Mouse (Mus musculus): Measurements from ENCODE around the gene Abhd17b. TPM values are rescaled to one million over a fixed set of nuclear protein-coding genes. Genes with fewer than 3 reads are reported as not detected.
"Not testable (repeated sequence)": the region's sequence is repeated elsewhere in the genome, so short reads cannot be mapped to it uniquely, and the experiment has no call there.

Gene Abhd17b
- 10 to 100 TPM; 40.3 to 40.9 TPM for total RNA-seq (2021)
- long read RNA-seq, experiment 1, transcript Abhd17b-201 (4 exons, 2,259 nt): major isoform, 37 of 42 reads
- long read RNA-seq, experiment 1, partial matches to known transcripts: 1 of 42 reads
- long read RNA-seq, experiment 1, other reads (novel, unspliced or antisense): 4 of 42 reads
- long read RNA-seq, experiment 2, transcript Abhd17b-201 (4 exons, 2,259 nt): major isoform, 32 of 37 reads
- long read RNA-seq, experiment 2, partial matches to known transcripts: 0 of 37 reads
- long read RNA-seq, experiment 2, other reads (novel, unspliced or antisense): 5 of 37 reads

DNA sequence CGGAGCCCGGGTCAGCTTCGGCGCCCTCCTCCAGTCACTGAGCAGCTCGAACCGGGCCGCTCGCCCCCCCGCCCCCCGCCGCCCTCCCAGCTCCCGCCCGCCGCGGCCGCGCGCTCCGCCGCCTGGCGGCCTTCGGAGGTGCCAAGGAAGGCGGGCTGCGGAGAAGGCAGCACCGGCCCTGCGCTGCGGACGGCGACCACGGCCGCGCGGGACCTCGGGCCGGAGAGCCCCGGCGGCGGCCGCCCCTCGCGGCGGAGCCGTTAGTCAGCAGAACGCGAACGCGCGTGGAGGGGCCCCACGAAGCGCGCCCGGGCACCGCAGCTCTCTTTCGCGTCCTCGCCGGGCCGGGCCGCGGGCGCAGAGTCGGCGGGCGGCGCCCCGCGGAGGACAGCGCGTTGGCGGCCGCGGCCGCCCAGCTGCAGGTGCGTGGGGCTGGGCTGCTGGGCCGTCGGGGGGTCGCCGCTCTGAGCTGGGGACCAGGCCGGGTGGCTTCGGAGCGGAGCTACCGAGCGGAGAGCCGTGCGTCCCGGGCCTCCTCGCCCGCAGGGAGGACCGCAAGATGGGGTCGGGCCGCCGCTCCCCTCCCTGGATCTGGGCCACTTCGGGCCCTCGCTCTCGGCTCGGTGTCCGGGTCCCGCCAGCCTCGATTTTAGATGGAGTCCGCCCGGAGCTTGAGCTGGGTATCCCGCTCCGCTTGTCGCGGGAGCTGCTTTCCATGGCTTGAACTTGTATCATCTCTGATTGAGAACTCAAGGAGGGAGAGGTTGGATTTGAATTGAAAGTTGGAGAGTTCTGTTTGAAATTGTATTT, at the start of gene Abhd17b:
Gene Abhd17b, plus strand, starts transcription at position 14 of the 810 bp plus-strand sequence.
- intact Hi-C loops (cut with DNase I): loop anchor here (2.0 to 10.0 kb wide), 3 partner anchors 83 to 379 kb away; partner anchors contain the start of gene Zfand5
- peak; percentile 37 to 47 for DNase-seq (ENCODE audit: extremely low spot score in 1 of 2, low spot score in 2 of 2)
- peak; percentile 37 for TF ChIP-seq CTCF (IDR thresholded peaks at IDR 0.05)
- Histone ChIP-seq H3K4me3 (peak within 1 kb of the TSS; percentile 94), H3K27ac (peak within 1 kb of the TSS; percentile 86)

DNA sequence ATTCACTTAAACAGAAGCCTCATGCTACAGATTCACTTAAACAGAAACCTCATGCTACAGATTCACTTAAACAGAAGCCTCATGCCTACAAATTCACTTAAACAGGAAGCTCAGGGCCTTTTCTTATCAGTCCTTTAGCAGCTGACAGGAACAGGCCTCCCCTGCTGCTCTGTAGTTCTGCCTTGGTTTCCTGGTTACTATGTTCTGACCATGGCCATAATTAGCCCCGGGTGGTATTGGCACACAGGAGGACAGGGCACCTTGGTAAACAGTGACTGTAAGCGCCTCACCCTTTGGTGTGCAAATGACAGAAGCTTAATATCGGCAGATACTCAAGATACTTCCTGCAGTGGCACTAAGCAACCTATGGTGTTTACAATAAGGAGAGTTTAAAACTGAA, 49.1 kb upstream of the Abhd17b start:
- TF ChIP-seq CTCF (IDR thresholded peaks at IDR 0.05): no peak
- DNase-seq (ENCODE audit: extremely low spot score in 1 of 2, low spot score in 2 of 2): no peak
- Histone ChIP-seq H3K4me3 (no peak overlapping the region), H3K27ac (no peak overlapping the region)
- intact Hi-C loops (cut with DNase I): no loop called here

DNA sequence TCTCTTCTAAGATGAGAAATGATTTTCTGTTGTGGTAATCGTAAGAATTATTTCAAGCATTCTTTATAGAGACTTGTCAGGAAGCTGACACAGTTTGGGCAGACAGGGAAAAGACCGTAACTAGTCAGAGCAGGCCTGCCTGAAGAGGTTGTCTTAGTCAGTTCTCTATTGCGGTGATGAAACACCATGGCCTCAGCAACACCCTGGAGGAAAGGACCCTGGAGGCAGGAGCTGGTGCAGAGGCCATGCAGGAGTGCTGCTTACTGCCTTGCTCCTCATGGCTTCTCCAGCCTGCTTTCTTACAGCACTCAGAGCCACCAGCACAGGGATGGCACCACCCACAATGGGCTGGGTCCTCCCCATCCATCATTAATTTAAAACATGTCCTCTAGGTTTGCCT, 47.7 kb upstream of the Abhd17b start:
- no peak overlapping the region for H3K4me3 ChIP-seq
- intact Hi-C loops (cut with DNase I): no loop called here
- H3K27ac ChIP-seq: no peak overlapping the region
- no peak for TF ChIP-seq CTCF (IDR thresholded peaks at IDR 0.05)
- DNase-seq (ENCODE audit: extremely low spot score in 1 of 2, low spot score in 2 of 2): no peak

DNA sequence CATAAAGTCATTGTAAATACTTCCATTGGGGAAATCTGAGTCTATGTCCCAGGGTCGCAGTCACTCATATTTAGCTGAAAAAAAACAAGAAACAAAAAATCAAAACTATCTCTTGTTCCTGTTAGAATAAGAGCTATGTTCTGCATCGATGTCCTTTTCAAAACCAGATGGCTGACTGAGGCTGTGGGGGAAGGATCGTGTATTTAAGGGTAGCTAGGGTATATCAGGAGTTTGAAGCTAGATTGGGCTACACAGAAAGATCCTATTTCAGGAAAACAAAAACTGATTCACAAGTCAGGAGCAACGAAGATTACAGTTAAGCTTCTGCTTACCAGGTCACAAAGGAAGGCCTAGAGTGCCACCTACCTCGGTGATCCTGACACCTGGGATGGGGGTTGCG, 42.7 kb upstream of the Abhd17b start:
- H3K27ac ChIP-seq: no peak overlapping the region
- intact Hi-C loops (cut with DNase I): no loop called here
- TF ChIP-seq CTCF (IDR thresholded peaks at IDR 0.05): no peak
- no peak overlapping the region for H3K4me3 ChIP-seq
- no peak for DNase-seq (ENCODE audit: extremely low spot score in 1 of 2, low spot score in 2 of 2)

DNA sequence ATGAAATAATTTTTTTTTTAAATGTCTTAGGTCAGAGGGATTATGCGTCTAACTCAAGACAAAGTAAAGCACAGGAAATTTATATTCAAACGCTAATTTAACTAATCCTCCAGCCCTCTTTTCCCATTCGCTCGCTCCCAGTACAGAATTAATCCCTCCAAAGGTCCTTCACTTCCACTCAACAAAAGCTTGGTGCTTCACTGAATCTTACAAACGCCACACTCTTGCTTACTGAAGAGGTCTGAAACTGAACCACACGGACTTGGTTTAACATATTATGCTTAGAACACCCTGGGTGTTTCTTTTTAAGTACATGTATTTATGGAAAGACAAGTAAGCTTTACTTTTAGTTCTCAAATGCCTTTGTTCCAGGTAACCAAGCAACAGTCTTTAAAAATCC, 41.7 kb upstream of the Abhd17b start:
- DNase-seq (ENCODE audit: extremely low spot score in 1 of 2, low spot score in 2 of 2): no peak
- Histone ChIP-seq H3K27ac (no peak overlapping the region), H3K4me3 (no peak overlapping the region)
- TF ChIP-seq CTCF (IDR thresholded peaks at IDR 0.05): no peak
- intact Hi-C loops (cut with DNase I): no loop called here

DNA sequence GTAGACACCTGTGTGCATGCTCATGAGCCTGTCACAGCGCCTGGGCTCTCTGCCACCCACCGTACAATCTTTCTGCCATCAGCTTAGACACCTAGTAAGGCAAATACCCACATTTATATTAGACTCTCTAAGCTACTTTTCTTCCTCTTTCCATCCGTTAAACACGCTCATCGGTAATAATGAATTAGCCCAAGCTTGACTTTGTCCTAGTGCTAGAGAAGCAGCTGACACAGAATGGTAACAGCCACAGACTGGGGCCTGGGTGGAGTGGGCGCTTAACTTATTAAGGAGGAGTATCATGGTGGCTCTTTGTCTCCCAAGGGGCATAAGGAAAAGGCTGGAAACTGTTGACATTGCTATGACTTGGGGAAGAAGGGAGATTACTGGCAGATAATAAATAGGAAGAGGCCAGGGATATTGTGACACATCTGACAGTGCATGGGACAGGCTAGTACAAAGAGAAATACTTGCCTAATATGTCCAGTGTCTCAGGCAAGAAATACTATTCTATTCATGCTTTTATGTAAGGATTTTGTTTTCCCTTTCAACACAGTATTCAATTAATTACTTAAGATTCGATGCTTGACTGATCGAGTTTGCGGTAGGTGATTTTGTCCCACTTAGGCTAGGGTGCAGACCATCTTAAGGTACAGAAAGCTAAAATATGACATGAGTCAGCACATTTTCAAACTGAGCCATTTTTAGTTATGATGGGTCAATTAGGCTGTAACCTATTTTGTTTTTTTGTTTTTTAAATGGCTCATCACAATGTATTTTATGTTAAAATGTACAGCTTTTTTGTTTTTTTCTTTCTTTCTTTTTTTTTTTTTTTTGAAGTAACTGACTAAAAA, 41.0 kb upstream of the Abhd17b start:
- no peak for TF ChIP-seq CTCF (IDR thresholded peaks at IDR 0.05)
- H3K27ac ChIP-seq: no peak overlapping the region
- intact Hi-C loops (cut with DNase I): no loop called here
- no peak for DNase-seq (ENCODE audit: extremely low spot score in 1 of 2, low spot score in 2 of 2)
- no peak overlapping the region for H3K4me3 ChIP-seq

DNA sequence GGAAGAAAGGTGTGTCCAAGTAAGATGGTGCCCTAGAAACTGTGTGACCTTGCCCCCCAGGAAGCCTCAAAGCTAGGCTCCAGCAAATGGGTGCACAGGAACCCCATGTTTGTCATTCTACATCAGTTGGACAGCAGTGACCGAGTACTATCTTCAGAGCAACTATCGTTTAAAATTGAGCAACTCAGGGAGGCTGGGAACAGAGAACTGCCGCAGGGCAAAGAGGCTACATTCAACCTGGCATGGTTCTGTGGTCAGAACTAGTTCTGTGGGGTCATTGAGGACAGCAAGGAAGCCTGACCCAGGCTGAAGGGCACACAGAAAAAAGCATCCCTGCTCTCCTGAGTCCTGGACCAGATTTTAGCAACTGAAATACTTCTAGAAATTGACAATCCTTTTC, 37.2 kb upstream of the Abhd17b start:
- TF ChIP-seq CTCF (IDR thresholded peaks at IDR 0.05): no peak

DNA sequence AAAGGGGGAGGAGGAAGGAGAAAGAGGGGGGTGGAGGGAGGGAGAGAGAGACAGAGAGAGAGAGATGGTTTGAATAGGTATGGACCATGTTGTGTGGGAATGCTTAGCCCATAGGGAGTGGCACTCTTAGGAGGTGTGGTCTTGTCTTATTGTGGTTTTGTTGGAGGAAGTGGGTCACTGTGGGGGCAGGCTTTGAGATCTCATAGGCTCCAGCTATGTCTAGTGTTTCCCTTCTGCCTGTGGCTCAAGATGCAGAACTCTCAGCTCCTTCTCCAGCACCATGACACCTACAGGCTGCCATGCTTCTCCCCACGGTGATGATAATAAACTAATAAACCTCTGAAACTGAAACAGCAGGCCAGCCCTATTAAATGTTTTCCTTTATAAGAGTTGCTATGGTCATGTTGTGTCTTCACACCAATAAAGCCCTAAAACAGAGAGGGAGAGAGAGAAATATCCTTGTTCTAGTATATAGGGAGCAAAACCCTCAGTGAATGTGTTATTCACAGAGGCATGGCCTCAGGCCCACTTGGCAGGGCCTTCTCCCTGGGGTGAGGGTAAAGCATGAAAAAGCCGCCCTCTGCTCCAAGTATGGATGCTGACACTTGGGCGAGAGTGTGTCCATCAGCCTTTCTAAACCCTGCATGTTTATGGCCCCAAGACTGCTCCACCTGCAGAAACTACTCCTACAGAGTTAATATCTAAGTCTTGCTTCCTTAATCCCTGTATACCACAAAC, 29.4 kb upstream of the Abhd17b start:
- intact Hi-C loops (cut with DNase I): no loop called here
- no peak overlapping the region for H3K4me3 ChIP-seq
- H3K27ac ChIP-seq: no peak overlapping the region
- DNase-seq (ENCODE audit: extremely low spot score in 1 of 2, low spot score in 2 of 2): no peak
- no peak for TF ChIP-seq CTCF (IDR thresholded peaks at IDR 0.05)

More for the DNA sequence above, 37.2 kb upstream of the Abhd17b start:
- H3K4me3 ChIP-seq: no peak overlapping the region
- intact Hi-C loops (cut with DNase I): no loop called here
- H3K27ac ChIP-seq: no peak overlapping the region
- no peak for DNase-seq (ENCODE audit: extremely low spot score in 1 of 2, low spot score in 2 of 2)

DNA sequence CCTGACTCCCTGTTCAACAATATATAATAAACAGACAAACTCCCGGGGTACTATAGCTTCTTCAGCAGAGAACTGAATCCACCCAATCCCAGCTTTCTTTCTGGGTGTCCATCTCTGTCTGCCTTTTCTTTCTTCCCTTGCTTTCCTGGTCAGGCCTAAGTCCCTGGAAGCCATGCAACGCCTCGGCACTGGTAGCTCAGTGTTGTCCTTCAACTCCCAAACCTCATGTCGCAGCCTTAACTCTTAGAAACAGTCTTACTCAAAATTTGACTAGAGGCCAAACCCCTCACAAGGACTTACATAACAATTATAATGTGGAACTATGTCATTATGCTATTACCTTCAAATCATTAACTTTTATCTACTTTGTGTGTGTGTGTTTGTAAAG, 28.8 kb upstream of the Abhd17b start:
- intact Hi-C loops (cut with DNase I): no loop called here
- no peak for TF ChIP-seq CTCF (IDR thresholded peaks at IDR 0.05)
- DNase-seq (ENCODE audit: extremely low spot score in 1 of 2, low spot score in 2 of 2): no peak
- H3K4me3 ChIP-seq: no peak overlapping the region
- H3K27ac ChIP-seq: no peak overlapping the region

DNA sequence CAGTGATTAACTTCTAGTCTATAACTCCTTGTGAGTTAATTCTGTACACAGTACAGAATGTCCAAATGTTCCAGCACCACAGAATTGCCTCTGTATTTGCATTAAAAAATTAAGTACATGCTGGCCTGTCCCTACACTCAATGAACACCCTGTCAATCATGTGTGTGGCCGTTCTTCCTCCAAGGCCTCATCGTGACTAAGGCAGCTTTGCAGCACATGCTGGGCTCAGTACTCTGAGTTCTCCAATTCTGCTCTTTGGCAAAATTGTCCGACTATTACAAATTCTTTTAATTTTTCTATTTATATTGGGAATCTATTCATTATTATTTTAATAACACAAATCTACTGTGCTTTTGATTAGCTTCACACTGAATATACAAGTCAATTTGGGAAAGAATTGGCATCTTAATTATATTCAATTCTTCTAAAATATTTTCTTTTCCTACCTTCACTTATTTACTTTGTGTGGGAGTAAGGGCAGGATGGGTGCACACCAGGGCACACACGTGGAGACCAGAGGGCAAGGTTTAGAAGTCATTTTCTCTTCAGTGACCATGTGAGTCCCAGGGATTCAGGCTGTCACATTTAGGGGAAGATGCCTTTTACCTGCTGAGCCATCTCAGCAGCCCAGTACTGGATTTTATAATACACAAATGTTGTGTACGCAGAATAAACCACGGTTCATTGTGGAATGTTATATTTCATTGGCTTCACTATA, 26.6 kb upstream of the Abhd17b start:
- intact Hi-C loops (cut with DNase I): no loop called here
- no peak for DNase-seq (ENCODE audit: extremely low spot score in 1 of 2, low spot score in 2 of 2)
- no peak for TF ChIP-seq CTCF (IDR thresholded peaks at IDR 0.05)
- Histone ChIP-seq H3K27ac (no peak overlapping the region), H3K4me3 (no peak overlapping the region)

DNA sequence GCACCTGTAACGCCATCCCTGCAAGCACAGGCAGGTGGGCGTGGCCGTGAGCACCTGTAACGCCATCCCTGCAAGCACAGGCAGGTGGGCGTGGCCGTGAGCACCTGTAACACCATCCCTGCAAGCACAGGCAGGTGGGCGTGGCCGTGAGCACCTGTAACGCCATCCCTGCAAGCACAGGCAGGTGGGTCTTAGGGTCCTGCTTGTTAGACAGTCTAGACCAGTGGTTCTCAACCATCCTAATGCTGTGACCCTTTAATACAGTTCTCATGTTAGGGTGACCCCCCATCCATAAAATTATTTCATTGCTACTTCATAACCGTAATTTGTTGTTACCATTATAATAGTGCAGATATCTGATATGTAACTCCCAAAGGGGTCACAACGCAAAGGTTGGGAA, 24.5 kb upstream of the Abhd17b start:
- intact Hi-C loops (cut with DNase I); H3K27ac ChIP-seq; H3K4me3 ChIP-seq; DNase-seq (ENCODE audit: extremely low spot score in 1 of 2, low spot score in 2 of 2): not testable (repeated sequence)

Data from left cerebral cortex, adult 2 months (tissue).